Mouse (Mus musculus) subcutaneous adipose tissue, adult 2 months (tissue): ENCODE data around the gene Lrwd1. TPM values are rescaled to one million over a fixed set of nuclear protein-coding genes. Genes with fewer than 3 reads are reported as not detected.

Experiments used
- polyA plus RNA-seq: library from polyadenylated mRNA; depleted of rRNA; stranded (reverse); fragments of >200 nt; gene quantifications from 2 replicates; pipeline ENCODE4 v1.2.3, GENCODE M21; 2012; ENCODE audit warnings: low replicate concordance; rRNA removed

The Lrwd1 gene
- 22.4 and 40.0 TPM in 2 replicates for polyA plus RNA-seq

GRCm38 (mm10) chr5:136135571-136136291 is at the start of gene Lrwd1, which contains the start of gene Alkbh4:
Gene Lrwd1, minus strand, starts transcription at chr5:136136074.
Gene Alkbh4, plus strand, starts transcription at chr5:136136146.

GRCm38 (mm10) chr5:136170512-136171362 is 34.9 kb upstream of the Lrwd1 start, which contains the start of gene Orai2:
Gene Orai2, minus strand, starts transcription at chr5:136170713.

GRCm38 (mm10) chr5:136115891-136116783 is 19.7 kb downstream of the Lrwd1 start, which contains the start of gene Polr2j:
Gene Polr2j, plus strand, starts transcription at chr5:136116631.

GRCm38 (mm10) chr5:136083669-136084107 is 52.2 kb downstream of the Lrwd1 start, which contains the start of gene Rasa4:
Gene Rasa4, plus strand, starts transcription at chr5:136083916.

Other genes starting within 250 kb of the Lrwd1 start
- 312 and 339 TPM in 2 replicates for gene Hspb1, start 248.2 kb downstream of the Lrwd1 start, polyA plus RNA-seq
- 197 and 345 TPM in 2 replicates for gene Ywhag, start 201.5 kb downstream of the Lrwd1 start, polyA plus RNA-seq
- gene Ssc4d, start 161.5 kb downstream of the Lrwd1 start, polyA plus RNA-seq: 7.2 and 11.4 TPM in 2 replicates
- 0.09 TPM in 1 of 2 replicates, not detected in the other for gene Zp3, start 156.0 kb downstream of the Lrwd1 start, polyA plus RNA-seq
- gene Dtx2, start 141.3 kb downstream of the Lrwd1 start, polyA plus RNA-seq: 44.7 and 67.3 TPM in 2 replicates
- gene Upk3b, start 97.6 kb downstream of the Lrwd1 start, polyA plus RNA-seq: 28.6 and 62.8 TPM in 2 replicates
- 4.1 TPM in 1 of 2 replicates, not detected in the other for gene Upk3bl, start 81.6 kb downstream of the Lrwd1 start, polyA plus RNA-seq
- gene Rasa4, start 52.2 kb downstream of the Lrwd1 start, polyA plus RNA-seq: 18.1 and 35.3 TPM in 2 replicates
- gene Polr2j, start 19.4 kb downstream of the Lrwd1 start, polyA plus RNA-seq: 82.5 and 100 TPM in 2 replicates
- 11.5 and 18.1 TPM in 2 replicates for gene Alkbh4, start 72 bp upstream of the Lrwd1 start, polyA plus RNA-seq
- 9.4 and 23.4 TPM in 2 replicates for gene Orai2, start 34.6 kb upstream of the Lrwd1 start, polyA plus RNA-seq
- 10.8 and 17.4 TPM in 2 replicates for gene Prkrip1, start 62.9 kb upstream of the Lrwd1 start, polyA plus RNA-seq
- 52.7 and 69.5 TPM in 2 replicates for gene Sh2b2, start 110.5 kb upstream of the Lrwd1 start, polyA plus RNA-seq